Comparison of ENCODE assay signal across 8 mouse cellular contexts in genomic region chr13:63187145-63188143, GRCm38 (mm10).
A peak's percentile ranks its signal among the peaks of the same experiment; 100 is the strongest.
DNase-seq lines count a peak whose midpoint lies in the region; ATAC-seq and TF ChIP-seq lines count a peak whose summit lies in the region.

No protein-coding gene starts in this region.

- peak overlapping the region; percentile 84 for H3K27ac ChIP-seq in embryonic facial prominence, embryonic 12.5 days
- no peak overlapping the region for H3K27ac ChIP-seq in forebrain, embryonic 16.5 days (ENCODE audit: low read length)

- H3K9ac ChIP-seq in embryonic facial prominence, embryonic 12.5 days: no peak overlapping the region
- H3K9ac ChIP-seq in forebrain, embryonic 16.5 days (replicated peaks; ENCODE audit: low read depth, low read length): no peak overlapping the region

- no peaks in the 10 kb centered on the region for H3K9me3 ChIP-seq in embryonic facial prominence, embryonic 12.5 days
- no peaks in the 10 kb centered on the region for H3K9me3 ChIP-seq in forebrain, embryonic 16.5 days (ENCODE audit: control insufficient read depth, low read length)

- ATAC-seq in embryonic facial prominence, embryonic 12.5 days (ENCODE audit: insufficient number of reproducible peaks, insufficient read depth, low FRiP score, low TSS enrichment): peak; percentile 81
- ATAC-seq in forebrain, embryonic 16.5 days: no peak

- DNase-seq in lung, adult 2 months: peak; percentile 15
- no peak for DNase-seq in lung, postnatal 4 days
- DNase-seq in kidney, adult 18-20 months: peak; percentile 43
- peak; percentile 16 for DNase-seq in skeletal muscle tissue, adult 2 months (ENCODE audit: low read depth, low spot score)
- DNase-seq in ovary, postnatal 10 days (ENCODE audit: low spot score): no peak
- DNase-seq in frontal cortex, postnatal 25 days (ENCODE audit: low spot score in 2 of 2): no peak

- 55% methylated on average over 13 of the region's 13 CpGs for WGBS in lung, adult 2 months
- 32% methylated on average over 13 of the region's 13 CpGs for WGBS in embryonic facial prominence, embryonic 12.5 days
- 86% methylated on average over 13 of the region's 13 CpGs for WGBS in forebrain, embryonic 16.5 days

- H3K36me3 ChIP-seq in embryonic facial prominence, embryonic 12.5 days: peaks cover 13% of the 10 kb centered on the region
- H3K36me3 ChIP-seq in forebrain, embryonic 16.5 days (ENCODE audit: control insufficient read depth, insufficient read depth): no peaks in the 10 kb centered on the region

- no peak overlapping the region for H3K4me3 ChIP-seq in lung, adult 2 months (replicated peaks; ENCODE audit: extremely low read depth, low read depth, low read length)
- H3K4me3 ChIP-seq in embryonic facial prominence, embryonic 12.5 days: no peak overlapping the region
- no peak overlapping the region for H3K4me3 ChIP-seq in forebrain, embryonic 16.5 days (replicated peaks; ENCODE audit: low read length)

- no peak for TF ChIP-seq POLR2A in lung, adult 2 months (IDR thresholded peaks at IDR 0.05; ENCODE audit: borderline replicate concordance, extremely low read depth, low read depth, low read length)

- TF ChIP-seq CTCF in lung, adult 2 months (IDR thresholded peaks at IDR 0.05; ENCODE audit: insufficient read depth, low read length): no peak

- H3K27me3 ChIP-seq in embryonic facial prominence, embryonic 12.5 days: no peaks in the 10 kb centered on the region
- no peaks in the 10 kb centered on the region for H3K27me3 ChIP-seq in forebrain, embryonic 16.5 days (replicated peaks; ENCODE audit: control insufficient read depth, insufficient read depth, low read length)

- no peak overlapping the region for H3K4me2 ChIP-seq in embryonic facial prominence, embryonic 12.5 days (replicated peaks)
- no peak overlapping the region for H3K4me2 ChIP-seq in forebrain, embryonic 16.5 days (ENCODE audit: low read length)

- H3K4me1 ChIP-seq in lung, adult 2 months (ENCODE audit: control insufficient read depth, insufficient read depth, low read length): peaks cover 8% of the 10 kb centered on the region; the same call in 1 of the 2 replicates
- peaks cover 36% of the 10 kb centered on the region for H3K4me1 ChIP-seq in embryonic facial prominence, embryonic 12.5 days
- H3K4me1 ChIP-seq in forebrain, embryonic 16.5 days (replicated peaks; ENCODE audit: control insufficient read depth, insufficient read depth, low read length): peaks cover 7% of the 10 kb centered on the region; the same call in 1 of the 2 replicates

Comparison
In these comparisons a context has a peak if more than half of its experiments do, and no peak if none do; other contexts are left out.
1. DNase-seq: peak in lung, adult 2 months (single experiment), kidney, adult 18-20 months (single experiment) and skeletal muscle tissue, adult 2 months (single experiment); none in lung, postnatal 4 days (0 of 2), ovary, postnatal 10 days (single experiment) and frontal cortex, postnatal 25 days (0 of 2).